Mouse (Mus musculus): Measurements from ENCODE around the gene Cox8b. TPM values are rescaled to one million over a fixed set of nuclear protein-coding genes. Genes with fewer than 3 reads are reported as not detected.

The Cox8b gene
- polyA plus RNA-seq, 1 experiment: not detected

DNA sequence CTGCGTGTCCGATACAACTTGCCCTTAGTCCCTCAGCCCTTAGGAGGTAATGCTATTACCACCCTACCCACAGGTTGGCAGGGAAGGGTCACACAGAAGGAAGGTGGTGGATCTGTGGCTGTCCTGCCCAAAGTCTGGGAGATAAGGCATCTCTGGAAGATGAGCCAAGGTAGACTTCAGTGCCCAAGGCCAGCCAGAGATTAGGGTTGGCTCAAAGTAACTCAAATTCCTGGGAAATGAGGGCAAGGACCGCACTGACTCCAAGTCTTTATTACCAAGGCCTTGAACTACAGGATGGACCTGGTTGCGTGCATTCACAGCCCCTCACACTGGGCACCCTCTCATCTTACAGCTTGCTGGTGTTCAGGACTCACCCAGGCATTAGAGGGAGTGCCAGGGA lies 48.3 kb downstream of the Cox8b start:
- no peaks in the 10 kb centered on the region for H3K4me1 ChIP-seq (ENCODE audit: control insufficient read depth, insufficient read depth, insufficient read length)
- no peaks in the 10 kb centered on the region for H3K27me3 ChIP-seq (ENCODE audit: control insufficient read depth, insufficient read depth, low read length)
- H3K27ac ChIP-seq (ENCODE audit: insufficient read depth, low read length): no peak overlapping the region
- no peak for DNase-seq (ENCODE audit: low read depth in 1 of 2, low spot score in 2 of 2)
- peaks cover 10% of the 10 kb centered on the region for H3K36me3 ChIP-seq (ENCODE audit: control insufficient read depth, insufficient read depth, low read length)
- no peak for TF ChIP-seq CTCF (IDR thresholded peaks at IDR 0.05; ENCODE audit: extremely low read depth, insufficient read depth, insufficient read length, insufficient replicate concordance)
- no peak for TF ChIP-seq POLR2A (IDR thresholded peaks at IDR 0.05; ENCODE audit: low read depth, low read length)
- H3K4me3 ChIP-seq (ENCODE audit: extremely low read depth, insufficient read depth, insufficient read length): no peak overlapping the region
- WGBS: 97% methylated on average over 4 of the region's 4 CpGs

Other genes starting within 250 kb of the Cox8b start
- not detected in 2 replicates for gene Olfr539, start 240.5 kb downstream of the Cox8b start, polyA plus RNA-seq (2012; rRNA removed)
- not detected in 2 replicates for gene Olfr45, start 218.5 kb downstream of the Cox8b start, polyA plus RNA-seq (2012; rRNA removed)
- not detected in 2 replicates for gene Olfr541, start 203.2 kb downstream of the Cox8b start, polyA plus RNA-seq (2012; rRNA removed)
- 0.36 and 1.3 TPM in 2 replicates for gene Cyp2e1, start 136.7 kb downstream of the Cox8b start, polyA plus RNA-seq (2012; rRNA removed)
- 0.07 and 0.11 TPM in 2 replicates for gene Syce1, start 112.6 kb downstream of the Cox8b start, polyA plus RNA-seq (2012; rRNA removed)
- not detected in 2 replicates for gene Zfp941, start 78.3 kb downstream of the Cox8b start, polyA plus RNA-seq (2012; rRNA removed)
- gene Urah, start 65.4 kb downstream of the Cox8b start, polyA plus RNA-seq (2012; rRNA removed): 1.1 and 1.5 TPM in 2 replicates
- 0.25 TPM in 1 of 2 replicates, not detected in the other for gene Scgb1c1, start 54.9 kb downstream of the Cox8b start, polyA plus RNA-seq (2012; rRNA removed)
- not detected in 2 replicates for gene Odf3, start 52.6 kb downstream of the Cox8b start, polyA plus RNA-seq (2012; rRNA removed)
- gene Gm45785, start 44.1 kb downstream of the Cox8b start, polyA plus RNA-seq (2012; rRNA removed): not detected in 2 replicates
- 104 and 117 TPM in 2 replicates for gene Ric8a, start 43.5 kb downstream of the Cox8b start, polyA plus RNA-seq (2012; rRNA removed)
- 16.9 and 19.0 TPM in 2 replicates for gene Bet1l, start 42.9 kb downstream of the Cox8b start, polyA plus RNA-seq (2012; rRNA removed)
- 39.6 and 43.0 TPM in 2 replicates for gene Psmd13, start 18.5 kb downstream of the Cox8b start, polyA plus RNA-seq (2012; rRNA removed)
- 13.3 and 15.0 TPM in 2 replicates for gene Sirt3, start 18.1 kb downstream of the Cox8b start, polyA plus RNA-seq (2012; rRNA removed)
- 0.12 and 0.32 TPM in 2 replicates for gene Nlrp6, start 20.5 kb upstream of the Cox8b start, polyA plus RNA-seq (2012; rRNA removed)
- 21.2 and 26.0 TPM in 2 replicates for gene Pgghg, start 40.9 kb upstream of the Cox8b start, polyA plus RNA-seq (2012; rRNA removed)
- 1.2 and 1.3 TPM in 2 replicates for gene Ifitm5, start 49.8 kb upstream of the Cox8b start, polyA plus RNA-seq (2012; rRNA removed)
- gene Gm45717, start 55.5 kb upstream of the Cox8b start, polyA plus RNA-seq (2012; rRNA removed): not detected in 2 replicates
- gene Ifitm2, start 55.5 kb upstream of the Cox8b start, polyA plus RNA-seq (2012; rRNA removed): 279 and 436 TPM in 2 replicates
- gene Ifitm1, start 66.8 kb upstream of the Cox8b start, polyA plus RNA-seq (2012; rRNA removed): 159 and 265 TPM in 2 replicates
- gene Ifitm3, start 110.3 kb upstream of the Cox8b start, polyA plus RNA-seq (2012; rRNA removed): 177 and 277 TPM in 2 replicates
- gene Ifitm6, start 117.5 kb upstream of the Cox8b start, polyA plus RNA-seq (2012; rRNA removed): 25.5 and 45.9 TPM in 2 replicates
- gene Gm17387, start 128.7 kb upstream of the Cox8b start, polyA plus RNA-seq (2012; rRNA removed): not detected in 2 replicates
- gene B4galnt4, start 160.7 kb upstream of the Cox8b start, polyA plus RNA-seq (2012; rRNA removed): 0.79 and 1.9 TPM in 2 replicates
- 30.1 and 36.7 TPM in 2 replicates for gene Pkp3, start 177.8 kb upstream of the Cox8b start, polyA plus RNA-seq (2012; rRNA removed)
- 35.8 and 45.5 TPM in 2 replicates for gene Sigirr, start 200.1 kb upstream of the Cox8b start, polyA plus RNA-seq (2012; rRNA removed)
- gene Ano9, start 217.4 kb upstream of the Cox8b start, polyA plus RNA-seq (2012; rRNA removed): 0.02 and 0.23 TPM in 2 replicates
- gene Ptdss2, start 221.9 kb upstream of the Cox8b start, polyA plus RNA-seq (2012; rRNA removed): 26.8 and 27.0 TPM in 2 replicates

Measured in spleen, adult 2 months (tissue).